Mouse (Mus musculus): ENCODE data around the gene Cd37. TPM values are rescaled to one million over a fixed set of nuclear protein-coding genes. Genes with fewer than 3 reads are reported as not detected.

The Cd37 gene
- total RNA-seq, 2 experiments from 2014 or later: 5.0 to 5.9 TPM

DNA sequence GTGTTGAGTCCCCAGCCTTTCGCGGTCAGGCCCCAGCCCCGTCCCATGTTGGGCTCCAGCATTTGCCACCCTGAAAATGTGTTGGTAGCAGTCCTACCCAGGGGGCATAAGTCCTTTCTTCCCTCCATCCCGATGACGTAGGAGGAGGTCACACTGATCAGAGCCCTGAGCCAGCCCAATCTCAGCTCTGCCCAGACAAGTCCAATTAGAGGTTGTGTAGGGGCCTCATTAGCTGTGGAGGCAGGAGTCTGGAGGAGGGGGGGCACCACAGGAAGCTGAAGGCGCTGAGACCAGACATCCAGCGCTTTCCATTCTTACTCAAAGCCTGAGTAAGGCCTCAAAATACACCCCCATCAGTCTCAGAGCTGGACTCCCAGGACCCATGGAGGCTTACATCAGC, 53.0 kb downstream of the Cd37 start:
- no peak for DNase-seq (ENCODE audit: low spot score in 2 of 2)
- intact Hi-C loops (cut with DNase I): no loop called here

DNA sequence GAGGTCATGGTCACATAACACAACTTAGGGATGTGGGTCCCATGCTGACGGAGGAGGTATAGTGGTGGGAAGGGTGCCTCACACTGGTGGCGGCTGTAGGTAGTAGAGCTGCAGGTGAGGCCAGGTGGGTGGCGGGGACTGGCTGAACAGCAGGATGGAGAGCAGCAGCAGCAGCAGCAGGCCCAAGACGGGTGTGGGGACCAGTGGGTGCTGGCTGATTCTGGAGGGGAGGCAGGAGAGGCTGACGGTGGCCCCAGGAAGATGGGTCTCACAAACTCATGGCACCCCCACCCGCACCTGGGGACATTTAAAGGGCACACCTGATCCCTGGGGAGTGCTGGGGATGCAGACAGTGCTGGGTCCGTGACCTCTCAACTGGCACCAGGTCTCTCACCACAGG, 55.2 kb downstream of the Cd37 start:
- no peak for DNase-seq (ENCODE audit: low spot score in 2 of 2)
- intact Hi-C loops (cut with DNase I): no loop called here

Other genes with a start within 250 kb of the Cd37 start
- gene Irf3, start 241.5 kb downstream of the Cd37 start, total RNA-seq (2021): 10 to 100 TPM; 29.2 to 38.7 TPM
- gene Bcl2l12, start 240.4 kb downstream of the Cd37 start, total RNA-seq (2021): 1 to 10 TPM; 1.8 to 2.6 TPM
- gene Scaf1, start 222.8 kb downstream of the Cd37 start, total RNA-seq (2021): 100 to 1,000 TPM; 174 to 177 TPM
- 10 to 100 TPM; 12.9 to 13.9 TPM for gene Rras, start 221.2 kb downstream of the Cd37 start, total RNA-seq (2021)
- gene Prr12, start 186.2 kb downstream of the Cd37 start, total RNA-seq (2021): 10 to 100 TPM; 64.9 to 75.3 TPM
- 10 to 100 TPM; 59.7 to 63.7 TPM for gene Nosip, start 176.7 kb downstream of the Cd37 start, total RNA-seq (2021)
- gene Prrg2, start 176.4 kb downstream of the Cd37 start, total RNA-seq (2021): 1 to 10 TPM; 5.4 to 7.4 TPM
- 1 to 10 TPM; 3.8 to 4.9 TPM for gene Rcn3, start 146.9 kb downstream of the Cd37 start, total RNA-seq (2021)
- gene Fcgrt, start 135.3 kb downstream of the Cd37 start, total RNA-seq (2021): 10 to 100 TPM; 22.3 to 22.7 TPM
- gene Rps11, start 114.7 kb downstream of the Cd37 start, total RNA-seq (2021): 100 to 1,000 TPM; 405 to 466 TPM
- 100 to 1,000 TPM; 614 to 796 TPM for gene Rpl13a, start 110.4 kb downstream of the Cd37 start, total RNA-seq (2021)
- not detected for gene Gm45713, start 102.9 kb downstream of the Cd37 start, total RNA-seq (2021)
- gene Flt3l, start 102.7 kb downstream of the Cd37 start, total RNA-seq (2021): 1 to 10 TPM; 3.7 to 6.1 TPM
- 10 to 100 TPM; 44.8 to 53.6 TPM for gene Pih1d1, start 84.8 kb downstream of the Cd37 start, total RNA-seq (2021)
- gene Aldh16a1, start 84.5 kb downstream of the Cd37 start, total RNA-seq (2021): 10 to 100 TPM; 12.2 to 21.5 TPM
- gene Slc17a7, start 75.2 kb downstream of the Cd37 start, total RNA-seq (2021): 1,000 to 10,000 TPM; 1,276 to 1,585 TPM
- gene Gfy, start 59.5 kb downstream of the Cd37 start, total RNA-seq (2021): under 1 TPM; 0.17 to 0.50 TPM
- gene Pth2, start 58.1 kb downstream of the Cd37 start, total RNA-seq (2021): not detected
- 1 to 10 TPM; 5.1 to 5.2 TPM for gene Ccdc155, start 34.2 kb downstream of the Cd37 start, total RNA-seq (2021)
- gene Dkkl1, start 27.0 kb downstream of the Cd37 start, total RNA-seq (2021): 10 to 100 TPM; 25.9 to 29.9 TPM
- 1 to 10 TPM; 3.9 to 5.6 TPM for gene Tead2, start 23.4 kb downstream of the Cd37 start, total RNA-seq (2021)
- gene Slc6a16, start 2.0 kb upstream of the Cd37 start, total RNA-seq (2021): 1 to 10 TPM; 1.2 to 1.6 TPM
- not detected for gene Slc6a21, start 38.4 kb upstream of the Cd37 start, total RNA-seq (2021)
- 10 to 100 TPM; 18.0 to 20.9 TPM for gene Trpm4, start 94.7 kb upstream of the Cd37 start, total RNA-seq (2021)
- gene Hrc, start 96.2 kb upstream of the Cd37 start, total RNA-seq (2021): under 1 TPM; 0.27 to 0.52 TPM
- 100 to 1,000 TPM; 154 to 168 TPM for gene Ppfia3, start 127.9 kb upstream of the Cd37 start, total RNA-seq (2021)
- 100 to 1,000 TPM; 164 to 189 TPM for gene Lin7b, start 131.5 kb upstream of the Cd37 start, total RNA-seq (2021)
- gene Snrnp70, start 156.6 kb upstream of the Cd37 start, total RNA-seq (2021): 100 to 1,000 TPM; 273 to 486 TPM
- gene Kcna7, start 166.5 kb upstream of the Cd37 start, total RNA-seq (2021): not detected
- not detected for gene Ntf5, start 174.6 kb upstream of the Cd37 start, total RNA-seq (2021)
- not detected for gene Lhb, start 181.7 kb upstream of the Cd37 start, total RNA-seq (2021)
- gene Gys1, start 195.7 kb upstream of the Cd37 start, total RNA-seq (2021): 10 to 100 TPM; 14.1 to 16.9 TPM
- gene Ruvbl2, start 199.0 kb upstream of the Cd37 start, total RNA-seq (2021): 10 to 100 TPM; 39.7 to 41.5 TPM
- gene Ftl1, start 220.8 kb upstream of the Cd37 start, total RNA-seq (2021): 100 to 1,000 TPM; 198 to 232 TPM
- gene Bax, start 227.8 kb upstream of the Cd37 start, total RNA-seq (2021): 10 to 100 TPM; 63.6 to 64.0 TPM
- gene Tulp2, start 242.8 kb upstream of the Cd37 start, total RNA-seq (2021): not detected
- gene Gm45808, start 247.7 kb upstream of the Cd37 start, total RNA-seq (2021): under 1 TPM in 1 of 2 experiments, not detected in 1; 0.57 TPM
- 1 to 10 TPM; 4.0 to 4.8 TPM for gene Dhdh, start 249.7 kb upstream of the Cd37 start, total RNA-seq (2021)